Mouse (Mus musculus) embryo, embryonic 11.5 days (tissue): ENCODE data around the gene Mrrf.
"Not testable (repeated sequence)": the region's sequence is repeated elsewhere in the genome, so short reads cannot be mapped to it uniquely, and the experiment has no call there.

Experiments
- DNase-seq: peaks from one replicate; pipeline ENCODE4 v3.0.0-alpha.2; 2012; ENCODE audit warnings: low read depth, low spot score

Gene Mrrf

GRCm38 (mm10) chr2:36129051-36129450 is 7.1 kb upstream of the Mrrf start:
- DNase-seq: no peak

DNA sequence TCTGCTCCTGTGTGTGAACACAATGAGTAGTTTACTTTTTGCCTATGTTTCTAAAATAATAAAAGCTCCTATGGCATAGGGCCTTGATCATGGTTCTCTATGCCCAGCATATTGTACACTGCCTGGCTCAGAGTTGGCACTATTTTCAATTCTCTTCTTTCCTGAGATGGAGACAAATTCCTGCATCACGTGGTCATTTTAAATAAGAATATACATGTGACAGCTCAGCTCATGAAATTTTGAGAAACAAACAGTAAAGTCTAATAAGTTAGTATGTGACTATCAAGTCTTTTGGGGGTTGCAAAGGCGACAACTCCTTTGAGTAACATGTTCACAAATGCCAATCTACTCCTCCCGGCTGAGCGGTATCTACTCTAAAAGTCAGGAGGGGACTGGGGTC is 302 bp upstream of the Mrrf start:
- DNase-seq: no peak

- DNase-seq: no peak
These were observed 2.9 kb downstream of the Mrrf start for GRCm38 (mm10) chr2:36139096-36139495.

GRCm38 (mm10) chr2:36148876-36149365 is 12.7 kb downstream of the Mrrf start:
- DNase-seq: no peak

DNA sequence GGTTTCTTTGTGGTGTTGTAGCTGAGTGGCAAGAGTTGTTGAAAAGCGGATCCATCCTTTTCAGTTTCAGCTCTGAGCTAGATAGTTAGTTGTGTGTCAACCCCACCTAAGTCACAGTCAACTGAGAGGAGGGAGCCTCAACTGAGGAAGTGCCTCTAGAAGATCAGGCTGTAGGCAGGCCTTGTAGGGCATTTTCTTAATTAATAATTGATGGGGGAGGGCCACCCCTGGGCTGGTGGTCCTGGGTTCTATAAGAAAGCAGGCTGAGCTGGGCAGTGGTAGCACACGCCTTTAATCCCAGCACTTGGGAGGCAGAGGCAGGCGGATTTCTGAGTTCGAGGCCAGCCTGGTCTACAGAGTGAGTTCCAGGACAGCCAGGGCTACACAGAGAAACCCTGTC is 16.2 kb downstream of the Mrrf start:
- DNase-seq: not testable (repeated sequence)

GRCm38 (mm10) chr2:36157461-36157860 is 21.3 kb downstream of the Mrrf start:
- no peak for DNase-seq

- no peak for DNase-seq
These were observed 23.1 kb downstream of the Mrrf start for GRCm38 (mm10) chr2:36159336-36159735.

DNA sequence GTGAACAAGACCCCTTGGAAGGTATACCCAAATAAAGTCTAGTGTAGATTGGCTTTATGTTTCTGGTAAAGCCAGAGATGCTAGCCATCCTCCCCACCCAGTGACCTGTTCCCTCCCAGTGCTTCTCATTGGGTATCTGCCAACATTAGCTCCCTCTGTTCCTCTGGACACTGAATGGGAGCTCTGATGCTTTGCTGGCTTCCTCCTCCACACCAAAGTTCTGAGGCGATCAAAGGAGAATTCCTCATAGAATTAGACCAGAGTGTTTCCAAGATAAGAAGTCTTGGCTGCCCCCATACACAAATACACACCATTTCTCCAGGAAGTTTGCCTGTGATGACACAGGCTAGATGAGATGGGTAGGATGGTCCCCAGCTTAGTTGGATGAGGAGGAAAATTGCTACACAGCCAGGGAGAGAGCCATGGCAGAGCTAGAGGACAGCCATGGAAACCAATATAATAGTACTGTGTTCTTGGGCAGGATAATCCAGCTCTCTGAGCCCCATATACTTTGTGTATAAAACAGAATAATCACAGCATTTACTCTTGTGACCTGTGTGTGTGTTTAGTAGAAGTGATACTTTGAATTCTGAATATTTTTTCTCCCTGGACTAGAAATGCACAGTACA is 31.9 kb downstream of the Mrrf start:
- DNase-seq: no peak

GRCm38 (mm10) chr2:36169176-36169575 is 33.0 kb downstream of the Mrrf start:
- no peak for DNase-seq

DNA sequence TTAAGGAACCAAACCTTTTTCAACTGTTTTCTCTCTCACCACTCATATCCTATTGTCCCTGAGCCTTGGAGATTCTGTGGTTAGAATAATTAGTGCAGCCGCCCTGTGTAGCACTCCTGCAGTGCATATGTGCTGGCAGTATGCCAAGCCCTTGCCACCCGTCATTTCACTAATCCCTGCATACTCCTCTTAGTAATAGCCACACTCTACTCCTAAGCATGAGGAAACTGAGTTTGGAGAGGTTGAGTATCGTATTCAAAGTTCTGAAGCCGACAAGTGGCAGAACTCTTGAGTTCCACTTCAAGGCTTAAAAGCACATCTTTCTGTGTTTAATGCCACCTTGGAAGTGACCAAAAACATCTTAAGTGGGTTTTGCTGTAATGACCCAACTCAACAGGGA is 35.9 kb downstream of the Mrrf start:
- DNase-seq: no peak

DNA sequence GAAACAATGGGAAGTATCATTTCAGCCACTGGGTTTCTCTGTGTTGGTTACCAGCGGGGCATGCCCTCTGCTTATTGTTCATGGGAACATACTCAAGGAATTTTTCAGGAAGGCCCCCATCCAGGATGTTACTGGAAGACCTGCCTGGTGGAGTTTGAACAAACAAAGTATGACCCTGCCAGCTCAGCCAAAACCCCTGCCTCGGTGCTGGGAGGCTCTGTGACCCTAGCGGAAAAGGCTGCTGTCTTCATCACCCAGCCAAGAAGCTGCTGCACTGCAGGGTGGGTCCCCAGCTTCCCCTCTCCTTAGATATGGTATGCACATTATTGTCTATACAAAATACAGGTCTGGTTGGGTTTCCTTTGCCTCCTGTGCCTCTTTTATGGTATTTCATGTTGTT is 36.4 kb downstream of the Mrrf start:
- no peak for DNase-seq

DNA sequence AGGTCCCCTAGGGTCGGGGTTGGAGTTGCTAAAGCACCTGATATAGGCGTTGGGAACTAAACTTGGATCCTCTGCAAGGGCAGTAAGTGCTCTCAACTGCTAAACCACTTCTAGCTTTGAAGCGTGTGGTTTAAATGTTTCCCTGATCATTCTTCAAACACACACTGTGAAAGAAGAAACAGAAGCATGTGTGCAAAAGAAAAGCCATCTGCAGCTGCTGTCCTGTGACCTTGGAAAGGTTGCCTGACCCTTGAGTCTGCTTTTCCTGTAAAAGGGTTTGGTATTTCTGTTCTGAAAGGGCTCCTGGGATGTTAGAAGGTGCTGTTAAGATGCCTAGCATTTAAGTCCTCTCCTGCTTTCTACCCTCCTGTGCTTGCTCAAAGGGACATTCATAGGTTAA is 43.3 kb downstream of the Mrrf start:
- no peak for DNase-seq

- DNase-seq: not testable (repeated sequence)
These were observed 45.6 kb downstream of the Mrrf start for GRCm38 (mm10) chr2:36181587-36182368.

DNA sequence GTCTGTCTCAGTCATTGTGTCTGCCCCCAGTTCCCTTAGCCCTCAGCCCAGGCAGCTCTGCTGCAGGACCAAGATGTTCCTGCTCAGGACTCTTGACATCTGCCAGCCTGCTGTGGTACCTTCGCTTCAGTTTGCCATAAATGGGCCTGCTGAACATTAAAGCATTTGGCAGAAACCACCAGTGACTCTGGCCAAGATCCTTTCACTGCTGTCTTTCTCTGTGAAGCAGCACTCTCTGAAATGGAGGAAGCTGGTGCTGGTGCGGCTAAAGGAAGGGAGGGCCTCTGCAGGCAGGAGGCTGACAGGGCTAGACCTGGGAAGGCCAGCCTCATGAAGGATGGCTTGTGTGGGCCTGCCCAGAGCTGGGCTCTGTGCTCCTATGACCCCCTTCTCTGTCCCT is 47.1 kb downstream of the Mrrf start:
- DNase-seq: no peak

- no peak for DNase-seq
These were observed 48.0 kb downstream of the Mrrf start for GRCm38 (mm10) chr2:36184192-36184591.

DNA sequence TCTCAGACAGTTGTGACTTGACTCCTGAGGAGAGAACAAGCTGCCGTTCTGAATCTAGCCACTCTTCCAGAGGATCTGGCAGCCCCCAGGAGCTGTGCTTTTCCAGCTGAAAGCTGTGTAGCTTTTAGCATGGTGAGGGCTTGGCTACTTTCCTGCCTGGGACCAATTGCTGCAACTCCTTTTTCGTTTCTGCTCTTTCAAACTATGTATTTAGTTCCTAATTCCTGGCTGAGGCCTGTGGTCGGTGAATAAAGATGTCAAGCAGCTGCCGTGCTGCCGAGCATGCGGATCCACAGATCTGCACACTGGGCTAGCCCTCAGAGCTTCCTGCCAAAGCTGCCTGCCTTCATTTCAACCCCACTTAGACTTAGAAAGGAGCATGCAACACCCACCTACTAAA is 48.7 kb downstream of the Mrrf start:
- DNase-seq: no peak

GRCm38 (mm10) chr2:36189200-36189599 is 53.0 kb downstream of the Mrrf start:
- DNase-seq: not testable (repeated sequence)

- no peak for DNase-seq
These were observed 55.1 kb downstream of the Mrrf start for GRCm38 (mm10) chr2:36191098-36191941.

DNA sequence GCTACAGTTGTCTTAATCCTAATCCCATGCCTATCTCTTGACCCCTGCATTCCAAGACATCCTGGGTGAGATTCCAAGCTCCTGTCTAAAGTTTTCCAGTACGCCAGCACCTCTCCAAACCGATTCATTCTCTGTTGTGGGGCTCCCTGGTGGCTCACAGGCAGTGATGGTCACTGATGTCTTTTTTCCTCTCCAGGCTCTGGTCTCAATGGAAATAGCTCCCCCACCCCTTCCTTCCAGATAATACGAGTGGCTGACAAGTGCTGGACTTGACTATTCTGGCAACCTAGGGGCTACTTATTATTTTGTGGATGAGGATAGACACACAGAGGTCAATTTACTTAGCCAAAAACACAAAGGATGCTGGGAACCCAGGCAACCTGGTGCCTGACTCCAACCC is 60.8 kb downstream of the Mrrf start:
- no peak for DNase-seq

DNA sequence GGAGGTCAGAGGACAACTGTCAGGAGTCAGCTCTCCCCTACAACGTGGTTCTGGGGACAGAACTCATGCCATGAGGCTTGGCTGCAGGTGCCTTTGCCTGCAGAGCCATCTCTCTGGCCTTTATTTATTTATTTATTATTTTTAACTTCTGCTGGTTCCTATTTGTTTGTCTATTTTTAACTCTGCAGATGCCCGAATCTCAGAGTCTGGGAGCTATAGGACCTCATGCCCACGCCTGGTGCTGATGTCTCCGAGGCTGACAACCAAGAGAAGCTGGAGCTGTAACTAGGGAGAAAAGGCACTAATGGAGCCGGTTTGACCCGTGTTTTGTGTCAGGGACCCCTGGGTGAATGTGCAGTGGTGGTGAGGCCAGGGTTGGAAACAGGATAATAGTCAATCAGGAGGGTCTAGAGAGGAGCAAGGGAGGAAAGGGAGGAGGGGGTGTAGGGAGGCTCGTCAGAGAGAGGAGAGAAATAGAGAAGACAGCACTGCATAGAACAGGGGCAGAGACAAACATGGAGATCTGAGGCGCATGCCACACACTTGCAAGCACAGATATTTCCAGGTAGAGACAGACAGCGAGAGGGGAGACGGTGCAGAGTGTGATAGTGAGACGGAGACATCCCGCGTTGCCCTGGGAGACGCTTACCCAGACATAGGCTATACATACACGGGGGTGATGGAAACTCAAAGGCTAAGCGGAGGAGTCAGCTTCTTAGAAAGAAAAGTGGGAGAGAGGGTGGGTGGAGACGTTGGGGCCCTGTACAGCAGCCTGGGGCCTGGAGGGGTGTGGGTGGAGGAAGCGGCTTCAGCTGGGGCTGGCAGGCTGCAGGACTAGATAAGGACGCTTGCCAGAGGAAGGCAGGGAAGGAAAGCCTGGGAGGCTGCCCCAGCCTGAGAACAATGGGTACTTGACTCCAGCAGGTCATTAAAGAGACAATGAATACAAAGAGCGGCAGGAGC is 62.0 kb downstream of the Mrrf start:
- DNase-seq: no peak

DNA sequence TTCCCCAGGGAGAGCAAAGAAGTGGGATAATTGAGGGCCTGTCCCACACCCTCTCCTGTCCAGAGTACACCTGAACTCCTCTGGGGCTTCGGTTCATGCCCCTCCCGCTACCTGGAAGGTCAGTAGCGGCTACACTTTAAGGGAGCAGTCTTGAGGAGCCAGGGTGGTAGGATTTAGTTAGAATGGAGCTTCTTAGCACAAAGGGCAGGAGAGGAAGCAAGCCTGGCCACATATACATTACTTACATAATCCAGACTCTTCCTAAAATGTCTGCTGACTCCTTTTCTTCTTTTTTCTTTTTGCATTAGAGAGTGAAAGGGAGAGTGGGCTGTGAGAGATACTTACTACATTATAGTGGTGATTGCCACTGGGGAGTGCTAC is 62.7 kb downstream of the Mrrf start:
- no peak for DNase-seq
